Mouse (Mus musculus) lung, postnatal 0 days (tissue): ENCODE data around the gene Eif5a. TPM values are rescaled to one million over a fixed set of nuclear protein-coding genes. Genes with fewer than 3 reads are reported as not detected.

ENCODE experiments used
- ATAC-seq: fragments of 200-750 bp; cut with Nextera tagmentation; 2 replicates; pipeline ENCODE4 v1.8.0; 2017; ENCODE audit warnings: moderate library complexity
- DNase-seq: peaks from one replicate; pipeline ENCODE4 v3.0.0-alpha.2; 2016; ENCODE audit warnings: low spot score
- H3K27ac ChIP-seq: fragments of 300-500 bp; sonication (generic); 2 replicates; pipeline ENCODE4 v1.5.1; 2014; ENCODE audit warnings: antibody characterized with exemption, mild to moderate bottlenecking, low read length, mixed read lengths
- H3K27me3 ChIP-seq: fragments of 300-500 bp; sonication (generic); replicated peaks from 2 replicates; pipeline ENCODE4 v1.6.1; 2014; ENCODE audit warnings: low read length, mixed read lengths; ENCODE audit not compliant: insufficient read depth
- H3K36me3 ChIP-seq: fragments of 300-500 bp; sonication (generic); 2 replicates; pipeline ENCODE4 v1.6.1; 2014; ENCODE audit warnings: low read length, mixed read lengths; ENCODE audit not compliant: insufficient read depth
- H3K4me1 ChIP-seq: fragments of 300-500 bp; sonication (generic); 2 replicates; pipeline ENCODE4 v1.6.1; 2014; ENCODE audit warnings: antibody characterized with exemption, low read depth, low read length, mixed read lengths; ENCODE audit not compliant: insufficient read depth
- H3K4me2 ChIP-seq: fragments of 300-500 bp; sonication (generic); replicated peaks from 2 replicates; pipeline ENCODE4 v1.6.1; 2014; ENCODE audit warnings: low read depth, mild to moderate bottlenecking, low read length, moderate library complexity, mixed read lengths
- H3K4me3 ChIP-seq: fragments of 300-500 bp; sonication (generic); 2 replicates; pipeline ENCODE4 v1.5.1; 2014; ENCODE audit warnings: low read depth, low read length
- H3K9ac ChIP-seq: fragments of 300-500 bp; sonication (generic); replicated peaks from 2 replicates; pipeline ENCODE4 v1.6.1; 2014; ENCODE audit warnings: low read depth, mild to moderate bottlenecking
- H3K9me3 ChIP-seq: fragments of 300-500 bp; sonication (generic); 2 replicates; pipeline ENCODE4 v1.6.1; 2016; ENCODE audit warnings: low read length, mixed read lengths
- CTCF ChIP-seq: IDR thresholded peaks from 2 replicates; pipeline ENCODE4 v1.5.1; 2016; ENCODE audit warnings: antibody characterized with exemption, mild to moderate bottlenecking
- EP300 ChIP-seq: IDR thresholded peaks from 2 replicates; pipeline ENCODE4 v1.6.1; 2016; ENCODE audit warnings: antibody characterized with exemption, mild to moderate bottlenecking, control low read depth
- WGBS: fragments of 180-500 bp; shearing (Covaris S2); extraction: QIAGEN DNeasy Blood & Tissue Kit; methylation state at CpG from one replicate; pipeline ENCODE4 v1.1.7; 2014; 5-methylcytosine and 5-hydroxymethylcytosine counted together
- polyA plus RNA-seq: library from polyadenylated mRNA; unstranded; fragments of >200 nt; fragmentation: Nextera tagmentation; extraction: Ambion mirVana; gene quantifications from 2 replicates; pipeline ENCODE4 v1.2.1, GENCODE M21; 2015

The Eif5a gene
- polyA plus RNA-seq, 1 experiment from 2014 or later: 815 TPM

GRCm38 (mm10) chr11:69877878-69878277, 43.9 kb downstream of the Eif5a start, which contains the start of gene Tmem95:
Gene Tmem95, minus strand, starts transcription at chr11:69878018.
- Histone ChIP-seq H3K9me3 (no peaks in the 10 kb centered on the region), H3K9ac (no peak within 1 kb of the TSS), H3K4me1 (peaks cover 13% of the 10 kb centered on the region), H3K4me2 (peak within 1 kb of the TSS; percentile 75), H3K27me3 (no peaks in the 10 kb centered on the region), H3K36me3 (no peaks in the 10 kb centered on the region), H3K4me3 (no peak within 1 kb of the TSS), H3K27ac (peak within 1 kb of the TSS; percentile 33; the same call in 1 of the 2 replicates)
- 82% methylated on average over 11 of the region's 11 CpGs for WGBS
- TF ChIP-seq CTCF: no peak
- TF ChIP-seq EP300: no peak
- ATAC-seq (no peak), DNase-seq (no peak)

GRCm38 (mm10) chr11:69876867-69877266, 44.9 kb downstream of the Eif5a start:
- 2% methylated on average over 12 of the region's 12 CpGs for WGBS
- Histone ChIP-seq H3K27ac (peak overlapping the region; percentile 33), H3K9me3 (no peaks in the 10 kb centered on the region), H3K4me3 (no peak overlapping the region), H3K4me1 (peaks cover 13% of the 10 kb centered on the region), H3K36me3 (no peaks in the 10 kb centered on the region), H3K9ac (no peak overlapping the region), H3K27me3 (no peaks in the 10 kb centered on the region), H3K4me2 (peak overlapping the region; percentile 34)
- TF ChIP-seq EP300: no peak
- peak; percentile 95 for TF ChIP-seq CTCF
- ATAC-seq (peak; percentile 31), DNase-seq (peak; percentile 95)

- WGBS: 12% methylated on average over 7 of the region's 7 CpGs
- peaks cover 13% of the 10 kb centered on the region for H3K4me1 ChIP-seq
- peak; percentile 90 for DNase-seq
Observed at GRCm38 (mm10) chr11:69876186-69876585, 45.6 kb downstream of the Eif5a start.

GRCm38 (mm10) chr11:69872451-69872850, 49.3 kb downstream of the Eif5a start:
- Histone ChIP-seq H3K27ac (no peak overlapping the region), H3K4me1 (peaks cover 7% of the 10 kb centered on the region; the same call in 1 of the 2 replicates), H3K27me3 (no peaks in the 10 kb centered on the region), H3K4me2 (no peak overlapping the region), H3K9me3 (no peaks in the 10 kb centered on the region), H3K9ac (no peak overlapping the region), H3K4me3 (no peak overlapping the region), H3K36me3 (no peaks in the 10 kb centered on the region)
- ATAC-seq: no peak
- no peak for DNase-seq
- WGBS: 82% methylated on average over 4 of the region's 4 CpGs
- TF ChIP-seq CTCF: no peak
- no peak for TF ChIP-seq EP300

More at GRCm38 (mm10) chr11:69876186-69876585, 45.6 kb downstream of the Eif5a start:
- H3K9me3 ChIP-seq: no peaks in the 10 kb centered on the region
- H3K27me3 ChIP-seq: no peaks in the 10 kb centered on the region
- H3K4me2 ChIP-seq: no peak overlapping the region; the same call in 1 of the 2 replicates
- peak overlapping the region; percentile 33 for H3K27ac ChIP-seq
- H3K4me3 ChIP-seq: no peak overlapping the region
- ATAC-seq: peak; percentile 43
- H3K36me3 ChIP-seq: no peaks in the 10 kb centered on the region
- no peak overlapping the region for H3K9ac ChIP-seq
- TF ChIP-seq CTCF (peak; percentile 44), EP300 (peak; percentile 58; the same call in 1 of the 2 replicates)

- Histone ChIP-seq H3K27ac (no peak overlapping the region), H3K9me3 (no peaks in the 10 kb centered on the region), H3K4me1 (peaks cover 7% of the 10 kb centered on the region; the same call in 1 of the 2 replicates), H3K4me3 (no peak overlapping the region), H3K4me2 (no peak overlapping the region), H3K36me3 (no peaks in the 10 kb centered on the region), H3K27me3 (no peaks in the 10 kb centered on the region), H3K9ac (no peak overlapping the region)
- no peak for TF ChIP-seq CTCF
- ATAC-seq (no peak), DNase-seq (no peak)
- 86% methylated on average over 7 of the region's 7 CpGs for WGBS
Observed at GRCm38 (mm10) chr11:69871822-69872221, 49.9 kb downstream of the Eif5a start.

GRCm38 (mm10) chr11:69870289-69871069, 51.3 kb downstream of the Eif5a start:
- Histone ChIP-seq H3K9me3 (no peaks in the 10 kb centered on the region), H3K4me3 (no peak overlapping the region), H3K27me3 (no peaks in the 10 kb centered on the region), H3K27ac (no peak overlapping the region), H3K4me2 (no peak overlapping the region), H3K4me1 (peaks cover under 1% of the 10 kb centered on the region; the same call in 1 of the 2 replicates), H3K36me3 (no peaks in the 10 kb centered on the region), H3K9ac (no peak overlapping the region)
- ATAC-seq: no peak
- no peak for DNase-seq
- no peak for TF ChIP-seq CTCF
- no peak for TF ChIP-seq EP300
- 94% methylated on average over 2 of the region's 2 CpGs for WGBS
